Comparison of ENCODE assay signal across 8 mouse cellular contexts in the genomic region with DNA sequence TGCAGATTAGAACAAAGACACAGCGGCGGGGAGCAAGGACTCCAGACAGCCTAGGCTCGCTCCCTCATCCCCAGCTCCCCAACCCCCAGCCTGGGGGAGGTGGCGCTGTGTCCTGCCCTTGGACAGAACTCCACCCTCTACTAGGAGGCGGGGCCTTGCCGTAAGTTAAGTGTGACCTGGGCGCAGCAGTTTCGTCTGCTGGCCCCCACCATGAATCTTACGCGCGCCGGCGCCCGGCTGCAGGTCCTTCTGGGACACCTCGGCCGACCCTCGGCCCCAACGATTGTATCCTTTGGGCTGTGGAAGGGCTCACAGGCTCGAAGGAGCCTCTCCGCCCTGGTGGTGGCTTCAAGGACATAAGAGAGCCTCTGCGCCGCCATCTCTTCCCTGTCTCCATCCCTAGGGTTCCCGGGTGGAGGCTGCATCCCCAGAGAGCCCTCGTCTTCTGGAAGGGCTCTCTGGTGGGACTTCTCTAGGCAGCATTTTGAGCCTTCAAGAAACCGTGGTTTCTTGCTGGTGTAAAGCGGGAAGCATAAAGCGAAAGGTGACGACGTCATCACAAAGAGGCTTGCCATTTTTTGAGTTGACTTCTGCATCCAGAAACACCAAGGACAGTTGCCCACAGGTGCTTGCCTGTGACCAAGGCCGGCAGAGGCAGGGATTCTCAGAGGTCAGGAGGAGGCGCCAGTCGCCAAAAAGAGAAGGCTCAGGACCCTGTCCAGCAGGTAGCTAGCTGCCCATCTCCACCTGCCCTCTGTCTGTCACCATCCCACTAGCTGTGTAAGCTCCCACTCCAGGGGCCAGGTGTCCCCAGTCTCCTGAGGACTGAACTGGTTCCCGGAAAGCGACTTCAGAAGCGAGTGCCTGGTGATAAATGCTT. TPM values are rescaled to one million over a fixed set of nuclear protein-coding genes. Genes with fewer than 3 reads are reported as not detected.
A peak's percentile ranks its signal among the peaks of the same experiment; 100 is the strongest.
DNase-seq lines count a peak whose midpoint lies in the region; ATAC-seq and TF ChIP-seq lines count a peak whose summit lies in the region.

A gene (plus strand): TSS at position 160 of the 880 bp plus-strand sequence.

- peak within 1 kb of the TSS; percentile 90 for H3K4me3 ChIP-seq in E14TG2a.4 (replicated peaks; ENCODE audit: low read length)
- H3K4me3 ChIP-seq in forebrain, embryonic 14.5 days (ENCODE audit: low read depth, low read length): peak within 1 kb of the TSS; percentile 44
- peak within 1 kb of the TSS; percentile 68 for H3K4me3 ChIP-seq in liver, embryonic 15.5 days (replicated peaks)
- H3K4me3 ChIP-seq in neural tube, embryonic 11.5 days (ENCODE audit: low read depth, low read length): peak within 1 kb of the TSS; percentile 41
- peak within 1 kb of the TSS; percentile 81 for H3K4me3 ChIP-seq in stomach, embryonic 16.5 days (replicated peaks; ENCODE audit: low read length)

- no peak within 1 kb of the TSS for H3K27ac ChIP-seq in forebrain, embryonic 14.5 days (ENCODE audit: low read depth, low read length)
- peak within 1 kb of the TSS; percentile 79 for H3K27ac ChIP-seq in liver, embryonic 15.5 days (replicated peaks)
- no peak within 1 kb of the TSS for H3K27ac ChIP-seq in neural tube, embryonic 11.5 days (ENCODE audit: low read depth, low read length)
- peak within 1 kb of the TSS; percentile 82 for H3K27ac ChIP-seq in stomach, embryonic 16.5 days (ENCODE audit: low read length)

- peak within 1 kb of the TSS; percentile 60 for H3K4me2 ChIP-seq in forebrain, embryonic 14.5 days (ENCODE audit: low read length)
- peak within 1 kb of the TSS; percentile 94 for H3K4me2 ChIP-seq in liver, embryonic 15.5 days
- H3K4me2 ChIP-seq in neural tube, embryonic 11.5 days (ENCODE audit: low read depth): peak within 1 kb of the TSS; percentile 56
- H3K4me2 ChIP-seq in stomach, embryonic 16.5 days (ENCODE audit: low read depth, low read length): peak within 1 kb of the TSS; percentile 88

- no peaks in the 10 kb centered on the region for H3K27me3 ChIP-seq in E14TG2a.4 (ENCODE audit: insufficient read depth, low read length)
- no peaks in the 10 kb centered on the region for H3K27me3 ChIP-seq in forebrain, embryonic 14.5 days (replicated peaks; ENCODE audit: control insufficient read depth, insufficient read depth, low read length)
- H3K27me3 ChIP-seq in liver, embryonic 15.5 days: no peaks in the 10 kb centered on the region
- no peaks in the 10 kb centered on the region for H3K27me3 ChIP-seq in neural tube, embryonic 11.5 days (ENCODE audit: control insufficient read depth, insufficient read depth, low read length)
- no peaks in the 10 kb centered on the region for H3K27me3 ChIP-seq in stomach, embryonic 16.5 days (ENCODE audit: control insufficient read depth, insufficient read depth, low read length)

- H3K4me1 ChIP-seq in E14TG2a.4 (replicated peaks; ENCODE audit: low read depth, low read length): peaks cover 69% of the 10 kb centered on the region
- no peaks in the 10 kb centered on the region for H3K4me1 ChIP-seq in forebrain, embryonic 14.5 days (ENCODE audit: control insufficient read depth, insufficient read depth, low read length)
- peaks cover 26% of the 10 kb centered on the region for H3K4me1 ChIP-seq in liver, embryonic 15.5 days (replicated peaks)
- H3K4me1 ChIP-seq in neural tube, embryonic 11.5 days (ENCODE audit: control insufficient read depth, insufficient read depth, low read length): no peaks in the 10 kb centered on the region; the same call in 1 of the 2 replicates
- peaks cover 7% of the 10 kb centered on the region for H3K4me1 ChIP-seq in stomach, embryonic 16.5 days (ENCODE audit: control insufficient read depth, insufficient read depth, low read length)

- no peak for TF ChIP-seq CTCF in E14TG2a.4 (conservative IDR thresholded peaks at IDR 0.05; ENCODE audit: low read length)

- peaks cover 2% of the 10 kb centered on the region; the same call in 1 of the 2 replicates for H3K36me3 ChIP-seq in E14TG2a.4 (ENCODE audit: insufficient read depth, low read length)
- H3K36me3 ChIP-seq in forebrain, embryonic 14.5 days (ENCODE audit: control insufficient read depth, insufficient read depth, low read length): no peaks in the 10 kb centered on the region
- no peaks in the 10 kb centered on the region for H3K36me3 ChIP-seq in liver, embryonic 15.5 days (replicated peaks)
- H3K36me3 ChIP-seq in neural tube, embryonic 11.5 days (ENCODE audit: control insufficient read depth, insufficient read depth, low read length): no peaks in the 10 kb centered on the region
- no peaks in the 10 kb centered on the region for H3K36me3 ChIP-seq in stomach, embryonic 16.5 days (ENCODE audit: control insufficient read depth, insufficient read depth, low read length)

- intact Hi-C loops in heart, postnatal 10 days (cut with DNase I): loop anchor here (5.0 kb wide), 3 partner anchors 78 to 163 kb away; a partner anchor contains a TSS

- ATAC-seq in forebrain, embryonic 14.5 days: peak; percentile 95
- peak; percentile 85 for ATAC-seq in liver, embryonic 15.5 days (ENCODE audit: insufficient read depth)
- peak; percentile 95 for ATAC-seq in neural tube, embryonic 11.5 days (ENCODE audit: insufficient read depth, low FRiP score, low TSS enrichment)
- peak; percentile 92 for ATAC-seq in stomach, embryonic 16.5 days (ENCODE audit: insufficient read depth, low FRiP score)

- H3K9me3 ChIP-seq in E14TG2a.4 (ENCODE audit: low read length): no peaks in the 10 kb centered on the region
- H3K9me3 ChIP-seq in forebrain, embryonic 14.5 days (replicated peaks; ENCODE audit: control insufficient read depth, low read length): no peaks in the 10 kb centered on the region
- H3K9me3 ChIP-seq in liver, embryonic 15.5 days (replicated peaks): no peaks in the 10 kb centered on the region
- no peaks in the 10 kb centered on the region for H3K9me3 ChIP-seq in neural tube, embryonic 11.5 days (ENCODE audit: control insufficient read depth, low read length)
- 0 out of 2 replicates have a peak, but pooled peaks cover 3% of the 10 kb centered on the region for H3K9me3 ChIP-seq in stomach, embryonic 16.5 days (replicated peaks; ENCODE audit: control insufficient read depth, low read length)

- 7% methylated on average over 35 of the region's 35 CpGs for WGBS in forebrain, embryonic 14.5 days
- 7% methylated on average over 35 of the region's 35 CpGs for WGBS in liver, embryonic 15.5 days (ENCODE audit: insufficient replicate concordance)
- 8% methylated on average over 35 of the region's 35 CpGs for WGBS in neural tube, embryonic 11.5 days
- WGBS in stomach, embryonic 16.5 days: 6% methylated on average over 35 of the region's 35 CpGs

- DNase-seq in cerebellum, adult 11 months: peak; percentile 84
- DNase-seq in forebrain, embryonic 14.5 days (ENCODE audit: low spot score): peak; percentile 82
- peak; percentile 93 to 94 for DNase-seq in heart, postnatal 10 days
- peak; percentile 89 to 94 for DNase-seq in kidney, postnatal 4 days
- peak; percentile 87 for DNase-seq in neural tube, embryonic 11.5 days (ENCODE audit: low spot score)

- H3K9ac ChIP-seq in forebrain, embryonic 14.5 days (ENCODE audit: low read length): peak within 1 kb of the TSS; percentile 69
- peak within 1 kb of the TSS; percentile 64 for H3K9ac ChIP-seq in liver, embryonic 15.5 days
- peak within 1 kb of the TSS; percentile 59 for H3K9ac ChIP-seq in neural tube, embryonic 11.5 days (ENCODE audit: low read length)
- H3K9ac ChIP-seq in stomach, embryonic 16.5 days (ENCODE audit: low read length): peak within 1 kb of the TSS; percentile 90

RNA-seq across cellular contexts. Expression of the gene that starts here (rescaled TPM):
- 52.0 and 54.6 TPM in 2 replicates for polyA plus RNA-seq in forebrain, embryonic 14.5 days (2014; fragmentation: Nextera tagmentation; extraction: Ambion mirVana)
- total RNA-seq in heart, postnatal 10 days (2021): 100 to 1,000 TPM; 417 to 432 TPM
- 92.8 and 103 TPM in 2 replicates for polyA plus RNA-seq in liver, embryonic 15.5 days (2015; fragmentation: Nextera tagmentation; extraction: Ambion mirVana)
- 39.5 and 41.7 TPM in 2 replicates for polyA plus RNA-seq in neural tube, embryonic 11.5 days (2014; fragmentation: Nextera tagmentation; extraction: Ambion mirVana)
- polyA plus RNA-seq in stomach, embryonic 16.5 days (2015; fragmentation: Nextera tagmentation; extraction: Ambion mirVana): 82.6 and 86.8 TPM in 2 replicates

Comparison
In these comparisons a context has a peak if more than half of its experiments do, and no peak if none do; other contexts are left out.
1. H3K27ac ChIP-seq: peak in liver, embryonic 15.5 days (single experiment) and stomach, embryonic 16.5 days (single experiment); none in forebrain, embryonic 14.5 days (single experiment) and neural tube, embryonic 11.5 days (single experiment).
2. Peak in every context shown above with its lines, with median percentiles within 50 percentile points of each other: H3K4me3 ChIP-seq, DNase-seq, ATAC-seq, H3K4me2 ChIP-seq and H3K9ac ChIP-seq.